Mouse (Mus musculus): ENCODE measurements at regions not wholly inside any gene's neighbourhood (a gene's known extent, or its start where the extent isn't known, plus 50 kb on each side); places are given as distances from the start of the nearest gene placed in this dataset.

DNA sequence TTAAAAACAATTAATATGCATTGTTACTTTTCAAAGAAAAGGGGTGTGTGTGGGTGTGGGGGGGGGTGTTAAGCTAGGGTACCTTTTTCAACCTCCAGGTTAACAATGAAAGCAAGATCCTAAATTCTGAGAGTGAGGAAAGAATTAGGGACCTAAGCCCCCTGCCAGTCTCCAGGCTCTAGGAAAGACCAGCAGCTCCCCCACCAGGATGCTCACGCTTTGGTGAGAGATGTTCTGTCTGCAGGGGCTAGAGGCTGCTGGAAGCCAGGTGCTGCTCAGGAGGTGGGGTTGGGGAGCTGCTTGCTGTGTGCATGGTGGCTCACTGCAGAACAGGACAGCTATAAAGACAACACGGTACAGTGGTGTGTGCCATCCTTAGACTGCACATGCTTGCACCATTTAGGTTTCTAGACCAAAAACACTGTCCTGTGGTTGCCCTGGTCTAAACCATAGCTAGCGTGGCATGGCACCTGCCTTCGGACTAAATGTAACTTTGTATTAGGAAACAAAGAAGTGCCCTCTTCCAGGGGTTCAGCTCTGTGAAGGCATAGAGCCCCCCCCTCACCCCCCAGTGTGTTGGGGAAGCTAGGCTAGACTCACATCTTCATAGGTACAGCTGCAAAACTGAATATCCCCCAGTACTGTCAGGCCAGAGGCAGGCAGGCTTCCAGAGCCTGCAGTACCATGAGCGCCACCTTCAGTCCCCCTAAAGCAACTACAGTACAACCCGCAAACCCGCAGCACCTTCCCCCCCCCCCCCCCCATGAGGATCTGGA is 70.7 kb upstream of the Ppp2r5c start:
- no peak for TF ChIP-seq CTCF (IDR thresholded peaks at IDR 0.05; ENCODE audit: extremely low read depth, insufficient read depth, insufficient read length, insufficient replicate concordance)
- no peak for TF ChIP-seq POLR2A (IDR thresholded peaks at IDR 0.05; ENCODE audit: low read depth, low read length)
